Mouse (Mus musculus) forebrain, embryonic 10.5 days (tissue): Measurements from ENCODE around the gene Nf1. TPM values are rescaled to one million over a fixed set of nuclear protein-coding genes. Genes with fewer than 3 reads are reported as not detected.

ENCODE experiments used
- DNase-seq: peaks from one replicate; pipeline ENCODE4 v3.0.0-alpha.2; 2017; ENCODE audit warnings: low spot score; ENCODE audit errors: extremely low spot score
- H3K27ac ChIP-seq: fragments of 300-500 bp; sonication (generic); 2 replicates; pipeline ENCODE4 v1.5.1; 2016; ENCODE audit warnings: mild to moderate bottlenecking
- H3K27me3 ChIP-seq: fragments of 300-500 bp; sonication (generic); 2 replicates; pipeline ENCODE4 v1.6.1; 2016; ENCODE audit warnings: mild to moderate bottlenecking; ENCODE audit not compliant: poor library complexity, severe bottlenecking
- H3K36me3 ChIP-seq: fragments of 300-500 bp; sonication (generic); replicated peaks from 2 replicates; pipeline ENCODE4 v1.6.1; 2016; ENCODE audit warnings: mild to moderate bottlenecking, moderate library complexity
- H3K4me1 ChIP-seq: fragments of 300-500 bp; sonication (generic); 2 replicates; pipeline ENCODE4 v1.6.1; 2016
- H3K4me3 ChIP-seq: fragments of 300-500 bp; sonication (generic); 2 replicates; pipeline ENCODE4 v1.5.1; 2016; ENCODE audit warnings: mild to moderate bottlenecking, moderate library complexity
- H3K9me3 ChIP-seq: fragments of 300-500 bp; sonication (generic); 2 replicates; pipeline ENCODE4 v1.6.1; 2016; ENCODE audit warnings: mild to moderate bottlenecking, moderate library complexity
- WGBS: fragments of 180-500 bp; shearing (Covaris S2); methylation state at CpG from one replicate; pipeline ENCODE4 v1.1.7; 2016; 5-methylcytosine and 5-hydroxymethylcytosine counted together
- polyA plus RNA-seq: library from polyadenylated mRNA; unstranded; fragments of >200 nt; fragmentation: Nextera tagmentation; extraction: Ambion mirVana; gene quantifications from 2 replicates; pipeline ENCODE4 v1.2.1, GENCODE M21; 2016

The Nf1 gene
- polyA plus RNA-seq, 1 experiment from 2014 or later, result 7.4 TPM

- DNase-seq, result peak; percentile 42
- Histone ChIP-seq H3K27ac (no peak overlapping the region), H3K4me3 (no peak overlapping the region), H3K9me3 (no peaks in the 10 kb centered on the region), H3K4me1 (peaks cover 9% of the 10 kb centered on the region), H3K27me3 (no peaks in the 10 kb centered on the region), H3K36me3 (peaks cover 42% of the 10 kb centered on the region)
- whole genome bisulfite sequencing, result 2% methylated on average over 2 of the region's 2 CpGs
These were observed 88.1 kb downstream of the Nf1 start for GRCm38 (mm10) chr11:79427638-79428037.

GRCm38 (mm10) chr11:79435252-79435651 is 95.8 kb downstream of the Nf1 start:
- peaks cover 55% of the 10 kb centered on the region for H3K36me3 ChIP-seq
- H3K4me1 ChIP-seq, result no peaks in the 10 kb centered on the region
- no peaks in the 10 kb centered on the region for H3K9me3 ChIP-seq
- no peak for DNase-seq
- no peak overlapping the region for H3K4me3 ChIP-seq
- H3K27me3 ChIP-seq, result no peaks in the 10 kb centered on the region
- WGBS, result 86% methylated on average over 4 of the region's 4 CpGs
- H3K27ac ChIP-seq, result no peak overlapping the region

- Histone ChIP-seq H3K27me3 (no peaks in the 10 kb centered on the region), H3K36me3 (peaks cover 85% of the 10 kb centered on the region), H3K9me3 (no peaks in the 10 kb centered on the region)
These were observed 108.9 kb downstream of the Nf1 start for GRCm38 (mm10) chr11:79448361-79448760.

DNA sequence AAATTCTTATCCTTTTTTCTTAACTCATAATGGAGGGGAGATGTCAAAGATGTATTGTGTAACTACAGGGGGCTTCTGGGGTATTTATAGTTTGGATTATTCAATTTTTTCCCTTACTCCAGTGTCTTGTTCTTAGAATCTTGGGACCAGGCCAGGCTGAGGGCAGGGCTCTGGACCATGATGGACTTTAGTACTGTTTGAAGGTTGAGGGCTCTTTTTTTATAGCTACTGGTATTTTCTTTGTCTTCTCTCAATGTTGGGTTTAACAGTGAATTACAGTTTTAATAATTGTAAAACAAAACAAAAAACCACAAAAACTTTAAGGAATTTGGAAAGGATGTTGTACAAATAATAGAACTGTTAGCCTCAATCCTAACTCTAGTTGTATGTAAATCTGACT is 113.5 kb downstream of the Nf1 start:
- no peaks in the 10 kb centered on the region for H3K4me1 ChIP-seq
- no peak for DNase-seq
- H3K27ac ChIP-seq, result no peak overlapping the region
- no peak overlapping the region for H3K4me3 ChIP-seq
- H3K27me3 ChIP-seq, result no peaks in the 10 kb centered on the region
- H3K36me3 ChIP-seq, result peaks cover 87% of the 10 kb centered on the region
- no peaks in the 10 kb centered on the region for H3K9me3 ChIP-seq

More at GRCm38 (mm10) chr11:79448361-79448760, 108.9 kb downstream of the Nf1 start:
- DNase-seq, result no peak
- Histone ChIP-seq H3K4me3 (no peak overlapping the region), H3K4me1 (no peaks in the 10 kb centered on the region), H3K27ac (no peak overlapping the region)

DNA sequence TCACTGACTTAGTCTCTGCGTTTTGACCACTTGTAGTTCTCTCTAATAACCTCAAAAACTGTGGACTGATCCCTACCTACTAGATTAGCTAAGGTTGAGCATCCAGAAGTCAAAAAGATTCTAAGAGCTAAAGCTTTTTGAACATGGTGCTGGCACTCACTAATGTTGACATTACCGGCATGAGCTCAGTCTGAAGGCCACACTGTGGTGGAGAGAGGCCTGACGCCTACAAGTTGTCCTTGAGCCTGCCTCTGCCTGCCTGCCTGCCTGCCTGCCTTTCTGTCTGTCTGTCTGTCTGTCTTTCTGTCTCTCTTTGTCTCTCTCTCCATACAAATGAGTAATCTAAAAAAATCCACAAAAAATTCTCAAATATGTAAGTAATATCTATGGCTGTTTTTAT is 118.4 kb downstream of the Nf1 start:
- Histone ChIP-seq H3K4me1 (no peaks in the 10 kb centered on the region), H3K27ac (no peak overlapping the region), H3K36me3 (peaks cover 92% of the 10 kb centered on the region), H3K4me3 (no peak overlapping the region), H3K27me3 (no peaks in the 10 kb centered on the region), H3K9me3 (no peaks in the 10 kb centered on the region)
- 91% methylated on average over 3 of the region's 3 CpGs for WGBS
- DNase-seq, result no peak

- H3K36me3 ChIP-seq, result peaks cover 93% of the 10 kb centered on the region
- no peaks in the 10 kb centered on the region for H3K27me3 ChIP-seq
- H3K4me1 ChIP-seq, result no peaks in the 10 kb centered on the region
- DNase-seq, result no peak
- WGBS, result 91% methylated on average over 4 of the region's 4 CpGs
- no peaks in the 10 kb centered on the region for H3K9me3 ChIP-seq
- no peak overlapping the region for H3K4me3 ChIP-seq
- no peak overlapping the region for H3K27ac ChIP-seq
These were observed 120.4 kb downstream of the Nf1 start for GRCm38 (mm10) chr11:79459846-79460245.

- DNase-seq, result no peak
- Histone ChIP-seq H3K4me1 (no peaks in the 10 kb centered on the region), H3K36me3 (peaks cover 89% of the 10 kb centered on the region), H3K27ac (no peak overlapping the region), H3K27me3 (no peaks in the 10 kb centered on the region), H3K9me3 (no peaks in the 10 kb centered on the region), H3K4me3 (no peak overlapping the region)
- WGBS, result 97% methylated on average over 3 of the region's 3 CpGs
These were observed 121.4 kb downstream of the Nf1 start for GRCm38 (mm10) chr11:79460756-79461450.

DNA sequence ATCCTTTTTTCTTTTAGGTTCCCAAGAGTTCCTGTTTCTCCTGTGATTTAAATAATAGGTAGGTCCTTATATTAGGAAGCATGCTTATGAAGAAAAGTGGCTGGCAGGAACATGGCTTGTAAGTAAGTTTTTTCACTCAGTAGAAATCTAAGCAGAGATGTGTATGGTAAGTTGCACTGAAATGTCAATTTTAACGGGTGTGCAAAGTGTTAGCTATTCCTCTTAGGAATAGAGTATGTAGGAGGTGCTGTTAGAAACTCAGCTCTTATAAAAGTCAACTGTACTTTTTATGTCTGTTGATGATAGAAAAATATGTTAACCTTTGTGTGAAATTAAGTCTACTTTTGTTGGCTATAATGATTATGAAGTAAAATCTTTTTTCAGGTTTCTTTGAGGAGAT is 128.6 kb downstream of the Nf1 start:
- Histone ChIP-seq H3K4me3 (no peak overlapping the region), H3K9me3 (no peaks in the 10 kb centered on the region), H3K36me3 (peaks cover 75% of the 10 kb centered on the region), H3K27me3 (no peaks in the 10 kb centered on the region), H3K4me1 (no peaks in the 10 kb centered on the region), H3K27ac (no peak overlapping the region)
- 85% methylated on average over 1 of the region's 1 CpGs for WGBS
- no peak for DNase-seq

GRCm38 (mm10) chr11:79483392-79483791 is 143.9 kb downstream of the Nf1 start:
- 94% methylated on average over 6 of the region's 6 CpGs for WGBS
- H3K4me3 ChIP-seq, result no peak overlapping the region
- H3K9me3 ChIP-seq, result no peaks in the 10 kb centered on the region
- H3K27ac ChIP-seq, result no peak overlapping the region
- H3K4me1 ChIP-seq, result no peaks in the 10 kb centered on the region
- no peaks in the 10 kb centered on the region for H3K27me3 ChIP-seq
- DNase-seq, result no peak
- peaks cover 61% of the 10 kb centered on the region for H3K36me3 ChIP-seq

DNA sequence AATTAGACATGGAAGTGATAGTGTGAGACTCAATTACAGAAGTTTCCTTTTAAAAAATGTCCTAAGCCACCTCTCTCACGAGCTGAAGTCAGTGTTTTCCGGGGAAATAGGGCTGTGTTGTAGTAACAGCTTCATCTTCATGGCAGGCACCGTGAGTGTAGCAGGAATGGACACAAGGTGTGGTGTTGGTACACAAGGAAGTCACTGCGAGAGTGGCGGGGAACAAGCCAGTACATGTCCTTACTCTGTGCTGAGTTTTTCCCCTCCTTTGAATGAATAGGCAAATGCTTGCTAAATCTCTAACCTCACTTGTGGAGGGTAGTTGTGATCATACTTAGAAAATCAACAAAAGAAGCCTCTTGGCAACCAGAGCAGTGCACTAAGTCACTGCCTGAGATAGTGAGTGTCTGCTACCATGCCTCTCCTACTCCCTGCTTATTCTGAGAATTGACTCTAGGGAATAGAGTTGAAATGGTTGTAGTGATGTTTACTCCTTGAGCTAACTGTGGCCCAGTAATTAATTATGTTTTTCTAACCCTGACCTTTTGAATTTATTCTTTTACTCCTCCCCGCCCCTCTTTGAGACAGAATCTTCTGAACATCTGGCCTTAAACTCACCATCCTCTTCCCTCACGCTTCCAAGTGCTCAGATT is 144.5 kb downstream of the Nf1 start:
- H3K36me3 ChIP-seq, result peaks cover 57% of the 10 kb centered on the region
- no peaks in the 10 kb centered on the region for H3K27me3 ChIP-seq
- no peak overlapping the region for H3K4me3 ChIP-seq
- H3K27ac ChIP-seq, result no peak overlapping the region
- no peaks in the 10 kb centered on the region for H3K9me3 ChIP-seq
- WGBS, result 85% methylated on average over 7 of the region's 7 CpGs
- H3K4me1 ChIP-seq, result no peaks in the 10 kb centered on the region
- DNase-seq, result no peak

DNA sequence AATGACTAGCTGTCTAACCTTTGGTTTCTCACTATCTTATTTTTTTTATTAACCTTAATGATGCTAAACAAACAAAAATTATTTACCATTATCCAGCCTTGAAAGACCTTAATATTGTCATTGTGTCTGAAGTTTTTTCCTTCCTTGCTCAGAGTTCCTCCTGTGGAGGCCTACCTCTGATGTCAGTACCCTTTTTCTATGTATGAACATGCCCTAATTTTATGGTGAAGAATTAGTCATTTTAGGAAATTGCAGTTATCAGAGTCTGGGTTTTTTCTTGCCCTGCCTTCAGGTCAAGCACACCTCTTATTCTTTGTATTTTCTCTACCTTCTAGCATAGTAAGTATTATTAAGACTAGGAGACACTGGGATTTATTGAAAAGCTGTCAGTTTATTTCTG is 145.2 kb downstream of the Nf1 start:
- Histone ChIP-seq H3K9me3 (no peaks in the 10 kb centered on the region), H3K27ac (no peak overlapping the region), H3K27me3 (no peaks in the 10 kb centered on the region), H3K36me3 (peaks cover 60% of the 10 kb centered on the region), H3K4me3 (no peak overlapping the region), H3K4me1 (no peaks in the 10 kb centered on the region)
- DNase-seq, result no peak

DNA sequence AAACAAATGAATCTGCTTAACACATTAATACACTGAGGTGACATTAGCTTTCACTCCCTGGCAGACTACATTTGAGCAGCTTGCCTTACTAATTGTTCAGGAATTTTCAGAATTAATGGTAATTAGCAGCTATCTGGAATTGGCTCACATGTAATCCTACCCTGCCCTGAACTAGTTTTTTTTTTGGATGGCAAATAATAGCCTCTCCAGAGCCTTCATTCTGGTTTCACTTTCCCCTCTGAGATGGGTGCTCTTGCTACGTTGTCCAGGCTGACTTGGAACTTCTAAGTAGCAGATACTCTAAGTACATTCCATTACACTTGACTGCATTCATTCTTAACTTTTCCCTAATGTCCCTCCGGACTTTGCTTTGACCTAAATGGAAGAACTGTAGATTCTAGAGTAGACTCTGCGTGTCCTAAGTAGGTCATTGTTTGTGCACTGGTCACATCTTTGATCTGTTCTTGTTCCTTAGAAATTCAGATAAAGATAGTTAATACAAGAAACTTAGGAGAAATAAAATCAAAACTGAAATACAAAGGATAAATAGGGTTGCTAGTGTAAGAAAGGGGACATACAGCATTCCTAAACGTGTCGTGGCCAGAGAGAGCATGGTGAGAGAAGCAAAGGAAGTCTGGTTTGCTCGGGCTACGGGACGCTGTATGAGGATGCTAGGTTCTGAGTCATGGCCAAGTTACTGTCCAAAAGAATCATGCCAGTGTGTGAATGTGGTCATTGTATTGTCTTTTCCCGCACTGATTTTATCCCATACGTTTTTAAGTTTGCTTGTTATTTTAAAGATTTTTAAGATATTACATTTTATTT is 155.7 kb downstream of the Nf1 start:
- Histone ChIP-seq H3K27me3 (no peaks in the 10 kb centered on the region), H3K36me3 (peaks cover 26% of the 10 kb centered on the region), H3K4me3 (no peak overlapping the region), H3K9me3 (no peaks in the 10 kb centered on the region), H3K27ac (no peak overlapping the region), H3K4me1 (peaks cover 14% of the 10 kb centered on the region)
- WGBS, result 66% methylated on average over 10 of the region's 10 CpGs
- DNase-seq, result no peak

DNA sequence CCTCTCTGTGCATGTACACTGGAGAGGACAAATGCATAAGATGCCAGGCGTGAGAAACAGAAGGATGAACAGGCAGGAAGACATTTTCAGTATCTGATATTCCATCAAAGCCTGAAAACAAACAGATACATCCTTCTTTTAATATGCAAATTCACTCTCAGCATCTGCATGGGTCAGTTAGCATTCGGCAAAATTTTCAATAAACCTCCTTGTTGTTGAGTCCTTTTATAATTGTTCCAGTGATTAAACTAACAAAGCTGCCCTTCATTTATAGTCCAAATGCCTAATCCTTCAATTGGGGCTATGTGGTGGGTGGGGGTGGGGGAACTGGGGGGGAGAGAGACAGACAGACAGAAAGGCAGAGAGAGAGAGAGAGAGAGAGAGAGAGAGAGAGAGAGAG is 163.4 kb downstream of the Nf1 start:
- H3K36me3 ChIP-seq, result no peaks in the 10 kb centered on the region
- no peak for DNase-seq
- H3K4me1 ChIP-seq, result peaks cover 15% of the 10 kb centered on the region
- WGBS, result 50% methylated on average over 2 of the region's 2 CpGs
- no peak overlapping the region for H3K27ac ChIP-seq
- H3K27me3 ChIP-seq, result no peaks in the 10 kb centered on the region
- no peak overlapping the region for H3K4me3 ChIP-seq
- H3K9me3 ChIP-seq, result no peaks in the 10 kb centered on the region
